Mouse (Mus musculus) forebrain, embryonic 12.5 days (tissue): ENCODE data around the gene Narfl. TPM values are rescaled to one million over a fixed set of nuclear protein-coding genes. Genes with fewer than 3 reads are reported as not detected.

Experiments used
- ATAC-seq: fragments of 200-750 bp; cut with Nextera tagmentation; 2 replicates; pipeline ENCODE4 v1.8.0; 2017; ENCODE audit warnings: moderate TSS enrichment; ENCODE audit not compliant: low FRiP score
- H3K27ac ChIP-seq: fragments of 300-500 bp; sonication (generic); 2 replicates; pipeline ENCODE4 v1.5.1; 2016; ENCODE audit warnings: mild to moderate bottlenecking
- H3K27me3 ChIP-seq: fragments of 300-500 bp; sonication (generic); 2 replicates; pipeline ENCODE4 v1.6.1; 2016; ENCODE audit warnings: mild to moderate bottlenecking
- H3K36me3 ChIP-seq: fragments of 300-500 bp; sonication (generic); replicated peaks from 2 replicates; pipeline ENCODE4 v1.6.1; 2016; ENCODE audit warnings: mild to moderate bottlenecking
- H3K4me1 ChIP-seq: fragments of 300-500 bp; sonication (generic); 2 replicates; pipeline ENCODE4 v1.6.1; 2016
- H3K4me2 ChIP-seq: fragments of 300-500 bp; sonication (generic); 2 replicates; pipeline ENCODE4 v1.6.1; 2016; ENCODE audit warnings: mild to moderate bottlenecking, moderate library complexity
- H3K4me3 ChIP-seq: fragments of 300-500 bp; sonication (generic); replicated peaks from 2 replicates; pipeline ENCODE4 v1.5.1; 2016; ENCODE audit warnings: mild to moderate bottlenecking
- H3K9ac ChIP-seq: fragments of 300-500 bp; sonication (generic); 2 replicates; pipeline ENCODE4 v1.6.1; 2016; ENCODE audit warnings: mild to moderate bottlenecking
- H3K9me3 ChIP-seq: fragments of 300-500 bp; sonication (generic); 2 replicates; pipeline ENCODE4 v1.6.1; 2016
- WGBS: fragments of 180-500 bp; shearing (Covaris S2); methylation state at CpG from one replicate; pipeline ENCODE4 v1.1.7; 2016; 5-methylcytosine and 5-hydroxymethylcytosine counted together
- polyA plus RNA-seq: library from polyadenylated mRNA; unstranded; fragments of >200 nt; fragmentation: Nextera tagmentation; extraction: Ambion mirVana; gene quantifications from 2 replicates; pipeline ENCODE4 v1.2.1, GENCODE M21; 2016

Gene Narfl
- polyA plus RNA-seq, 1 experiment from 2014 or later, result 26.0 TPM

DNA sequence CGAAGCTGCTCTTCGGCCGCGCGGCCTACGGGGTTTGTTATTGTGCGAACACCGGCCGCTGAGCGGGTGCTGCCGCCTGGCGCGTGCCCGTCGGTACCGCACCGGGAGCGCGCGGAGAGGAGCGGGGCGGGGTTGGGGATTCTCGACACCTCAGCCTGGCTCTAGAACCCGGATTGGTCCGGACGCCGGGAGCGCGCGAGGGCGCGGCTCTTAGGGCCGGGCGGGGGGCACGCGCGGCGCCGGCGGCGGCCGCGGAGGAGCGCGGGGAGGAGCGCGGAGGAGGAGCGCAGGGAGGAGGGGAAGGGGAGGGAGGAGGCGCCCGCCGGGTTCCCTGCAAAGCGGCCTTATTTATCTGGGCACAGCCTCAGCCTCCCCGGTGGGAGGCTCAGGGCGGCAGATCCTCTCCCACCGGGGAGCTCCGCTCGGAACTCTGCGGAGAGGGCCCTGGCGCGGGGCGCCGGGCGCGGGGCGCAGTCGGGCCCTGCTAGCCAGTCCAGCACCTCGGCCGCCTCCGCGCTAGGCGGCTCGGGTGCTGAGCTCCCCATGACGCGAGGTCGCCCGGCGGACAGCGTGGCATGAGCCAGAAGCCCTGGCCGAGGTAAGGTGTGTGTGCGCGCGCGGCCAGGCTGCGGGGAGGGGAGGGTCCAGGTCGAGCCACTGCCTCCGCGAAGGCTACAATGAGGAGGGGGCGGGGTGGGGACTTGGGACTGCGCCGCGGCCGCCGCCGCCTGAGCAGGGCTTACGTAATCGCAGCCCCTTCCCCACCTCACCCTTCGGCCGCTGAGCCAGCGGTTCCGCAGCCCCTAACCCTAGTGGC lies 35.4 kb downstream of the Narfl start, which contains the start of gene Fbxl16:
Fbxl16 (plus strand) TSS at position 297 of the 817 bp plus-strand sequence.
- Histone ChIP-seq H3K4me1 (peaks cover 47% of the 10 kb centered on the region), H3K9ac (peak within 1 kb of the TSS; percentile 97), H3K27me3 (peaks cover 20% of the 10 kb centered on the region), H3K36me3 (no peaks in the 10 kb centered on the region), H3K9me3 (no peaks in the 10 kb centered on the region), H3K27ac (peak within 1 kb of the TSS; percentile 97), H3K4me3 (peak within 1 kb of the TSS; percentile 85), H3K4me2 (peak within 1 kb of the TSS; percentile 80)
- under 1% methylated on average over 76 of the region's 100 CpGs for WGBS
- ATAC-seq, result peak; percentile 86

DNA sequence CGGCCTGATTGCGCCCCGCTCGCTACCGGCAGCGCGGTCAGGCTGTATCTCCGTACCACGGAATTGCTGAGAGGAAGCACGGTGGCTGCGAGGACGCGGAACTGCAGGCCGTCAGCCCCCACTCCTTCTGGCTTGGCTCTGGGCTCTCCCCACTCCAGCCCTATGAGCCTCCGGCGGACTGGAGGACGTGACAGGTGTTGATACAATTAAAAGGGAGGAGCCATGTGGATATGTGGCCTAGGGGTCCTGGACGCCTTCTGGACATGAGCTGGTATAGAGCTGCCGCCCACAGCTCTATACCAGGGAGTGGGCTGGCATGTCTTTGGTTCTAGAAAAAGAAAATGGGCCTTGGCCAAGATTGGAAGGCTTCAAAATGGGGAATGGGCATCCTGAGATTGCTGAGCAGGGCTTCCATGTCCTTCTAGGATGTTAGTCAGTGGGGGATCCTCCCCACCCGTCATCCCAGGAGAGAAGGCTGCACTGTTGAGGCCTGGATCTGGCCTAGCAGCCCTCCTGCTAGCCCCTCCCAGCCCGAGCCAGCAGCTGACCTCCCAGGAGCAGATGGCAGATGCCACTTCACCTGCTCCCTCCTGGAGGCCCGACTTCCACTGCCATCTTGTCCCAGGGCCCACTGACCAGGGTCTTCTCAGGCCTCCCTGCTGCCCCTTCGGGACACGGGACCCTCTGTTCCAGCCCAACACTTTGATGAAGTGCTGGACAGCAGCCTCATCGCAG lies 36.2 kb downstream of the Narfl start:
- H3K27me3 ChIP-seq, result peaks cover 20% of the 10 kb centered on the region
- no peaks in the 10 kb centered on the region for H3K9me3 ChIP-seq
- 11% methylated on average over 25 of the region's 25 CpGs for WGBS
- H3K4me3 ChIP-seq, result peak overlapping the region; percentile 85
- no peaks in the 10 kb centered on the region for H3K36me3 ChIP-seq
- peaks cover 44% of the 10 kb centered on the region for H3K4me1 ChIP-seq
- H3K9ac ChIP-seq, result peak overlapping the region; percentile 97
- peak; percentile 67 for ATAC-seq
- H3K4me2 ChIP-seq, result peak overlapping the region; percentile 80
- H3K27ac ChIP-seq, result peak overlapping the region; percentile 97

DNA sequence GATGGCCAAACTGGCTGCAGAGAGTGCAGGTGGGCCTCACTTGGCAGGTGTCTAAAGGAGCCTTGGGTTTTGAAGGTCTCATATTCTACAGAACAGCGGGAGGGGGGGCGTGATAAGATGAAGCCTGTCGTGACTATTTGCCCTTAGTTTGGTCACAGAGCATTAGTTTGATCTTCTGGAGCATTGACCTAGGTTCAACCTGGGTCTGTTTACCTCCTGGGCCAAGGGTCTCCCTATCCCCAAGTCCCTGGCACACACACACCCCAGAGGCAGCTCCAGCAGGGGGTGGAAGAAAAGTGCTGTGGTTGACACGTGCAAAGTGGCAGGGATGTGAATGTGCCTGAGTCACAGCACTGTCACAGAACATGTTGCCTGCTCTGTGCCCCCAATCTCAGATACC lies 37.3 kb downstream of the Narfl start:
- H3K4me2 ChIP-seq, result peak overlapping the region; percentile 80
- H3K9ac ChIP-seq, result no peak overlapping the region
- 0 out of 2 replicates have a peak overlapping the region, but pooled peaks have one; percentile 85 for H3K4me3 ChIP-seq
- peaks cover 20% of the 10 kb centered on the region for H3K27me3 ChIP-seq
- no peaks in the 10 kb centered on the region for H3K36me3 ChIP-seq
- 81% methylated on average over 4 of the region's 4 CpGs for WGBS
- no peak overlapping the region for H3K27ac ChIP-seq
- ATAC-seq, result no peak
- H3K4me1 ChIP-seq, result peaks cover 44% of the 10 kb centered on the region
- no peaks in the 10 kb centered on the region for H3K9me3 ChIP-seq

DNA sequence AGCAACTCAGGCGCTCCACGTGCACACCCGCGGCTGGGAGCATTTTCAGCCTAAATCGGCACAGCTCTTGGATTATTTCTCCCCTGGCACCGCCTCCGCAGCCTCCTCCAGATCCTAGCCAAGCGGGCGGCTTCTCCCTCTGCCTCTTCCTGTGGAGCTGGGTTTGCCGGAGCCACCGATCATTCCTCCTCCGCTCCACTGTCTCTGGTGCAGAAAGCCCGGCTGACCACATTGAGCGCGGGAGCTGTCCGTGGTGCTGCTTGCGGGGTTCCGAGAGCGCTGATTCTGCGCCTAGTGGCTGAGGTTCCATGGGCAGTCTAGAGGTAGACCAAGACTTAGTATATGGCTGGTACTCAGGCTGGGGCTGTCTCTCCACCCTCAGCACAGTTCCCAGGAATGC lies 39.9 kb downstream of the Narfl start:
- WGBS, result 4% methylated on average over 20 of the region's 20 CpGs
- Histone ChIP-seq H3K4me2 (peak overlapping the region; percentile 13; the same call in 1 of the 2 replicates), H3K9me3 (no peaks in the 10 kb centered on the region), H3K4me1 (peaks cover 37% of the 10 kb centered on the region), H3K9ac (0 out of 2 replicates have a peak overlapping the region, but pooled peaks have one; percentile 21), H3K27ac (no peak overlapping the region), H3K36me3 (peaks cover 22% of the 10 kb centered on the region), H3K4me3 (0 out of 2 replicates have a peak overlapping the region, but pooled peaks have one; percentile 3), H3K27me3 (peaks cover 35% of the 10 kb centered on the region)
- no peak for ATAC-seq

DNA sequence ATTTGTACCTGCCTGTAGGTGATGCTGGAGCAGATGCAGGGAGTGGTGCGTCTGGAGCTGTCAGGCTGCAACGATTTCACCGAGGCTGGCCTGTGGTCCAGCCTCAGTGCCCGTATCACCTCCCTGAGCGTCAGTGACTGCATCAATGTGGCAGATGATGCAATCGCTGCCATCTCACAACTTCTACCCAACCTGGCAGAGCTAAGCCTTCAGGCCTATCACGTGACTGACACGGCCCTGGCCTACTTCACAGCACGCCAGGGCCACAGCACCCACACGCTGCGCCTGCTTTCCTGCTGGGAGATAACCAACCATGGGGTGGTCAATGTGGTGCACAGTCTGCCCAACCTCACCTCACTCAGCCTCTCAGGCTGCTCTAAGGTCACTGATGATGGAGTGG lies 44.1 kb downstream of the Narfl start:
- 87% methylated on average over 11 of the region's 11 CpGs for WGBS
- H3K9me3 ChIP-seq, result no peaks in the 10 kb centered on the region
- H3K4me1 ChIP-seq, result peaks cover 19% of the 10 kb centered on the region
- H3K4me2 ChIP-seq, result no peak overlapping the region
- peaks cover 26% of the 10 kb centered on the region for H3K36me3 ChIP-seq
- H3K4me3 ChIP-seq, result no peak overlapping the region
- ATAC-seq, result no peak
- H3K27me3 ChIP-seq, result peaks cover 46% of the 10 kb centered on the region
- no peak overlapping the region for H3K27ac ChIP-seq
- no peak overlapping the region for H3K9ac ChIP-seq

DNA sequence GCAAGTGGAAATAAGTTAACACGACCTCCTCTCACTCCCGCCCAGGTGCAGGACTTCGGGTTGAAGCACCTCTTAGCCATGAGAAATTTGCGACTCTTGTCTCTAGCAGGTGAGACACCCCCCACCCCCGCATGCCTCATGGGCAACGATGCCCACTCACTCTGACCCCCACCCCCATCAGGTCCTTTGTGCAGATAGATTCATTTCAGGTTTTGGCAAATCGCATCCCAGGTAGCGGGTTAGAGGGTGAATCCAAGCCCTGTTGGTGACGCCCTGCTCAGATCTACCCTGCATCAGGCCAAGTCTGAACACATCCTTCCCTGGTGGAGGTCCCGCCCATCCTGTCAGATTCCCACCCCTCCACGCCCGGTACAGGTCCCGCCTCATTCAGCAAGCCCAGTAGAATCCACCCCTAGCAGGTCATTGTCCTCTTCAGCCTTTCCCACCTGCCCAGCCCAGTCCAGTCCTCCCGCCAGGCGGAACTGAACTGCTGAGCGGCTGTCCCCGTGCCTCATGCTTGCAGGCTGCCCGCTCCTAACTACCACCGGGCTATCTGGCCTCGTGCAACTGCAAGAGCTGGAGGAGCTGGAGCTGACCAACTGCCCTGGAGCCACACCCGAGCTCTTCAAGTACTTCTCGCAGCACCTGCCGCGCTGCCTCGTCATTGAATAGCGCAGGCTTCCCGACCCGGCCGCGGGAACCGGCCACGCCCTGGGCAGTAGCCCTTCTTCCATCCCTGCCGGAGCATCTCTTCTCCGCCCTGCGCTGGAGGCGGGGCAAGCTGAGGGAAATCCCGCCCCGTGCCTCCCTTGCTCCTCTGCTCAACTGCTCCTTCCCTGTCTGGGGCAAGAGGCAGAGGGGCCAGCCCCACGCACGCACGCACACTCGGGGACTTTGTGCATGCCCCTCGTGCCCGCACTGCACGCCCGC lies 45.5 kb downstream of the Narfl start:
- H3K27me3 ChIP-seq, result peaks cover 42% of the 10 kb centered on the region
- ATAC-seq, result no peak
- no peaks in the 10 kb centered on the region for H3K9me3 ChIP-seq
- H3K4me2 ChIP-seq, result peak overlapping the region; percentile 38
- peaks cover 26% of the 10 kb centered on the region for H3K36me3 ChIP-seq
- peak overlapping the region; percentile 21 for H3K4me3 ChIP-seq
- H3K27ac ChIP-seq, result no peak overlapping the region
- 8% methylated on average over 46 of the region's 46 CpGs for WGBS
- H3K4me1 ChIP-seq, result peaks cover 18% of the 10 kb centered on the region
- no peak overlapping the region for H3K9ac ChIP-seq

DNA sequence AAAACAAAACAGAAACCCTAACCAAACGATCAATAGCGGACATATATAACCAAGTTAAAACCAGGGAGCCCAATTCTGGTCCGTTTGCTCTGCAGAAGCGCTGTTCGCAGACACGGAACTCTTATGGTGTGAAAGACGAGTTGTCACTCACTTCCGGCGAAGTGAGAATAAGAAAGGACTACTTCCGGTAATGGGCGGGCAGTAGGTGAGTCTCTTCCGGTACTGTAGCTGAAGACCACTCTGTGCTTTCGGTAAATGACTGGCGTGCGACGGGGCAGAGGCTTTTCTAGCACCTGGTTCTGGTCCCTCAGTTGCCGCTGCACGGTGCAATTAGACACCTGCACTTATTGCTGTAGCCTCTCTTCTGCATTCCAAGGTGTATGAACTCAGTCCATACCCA lies 49.9 kb downstream of the Narfl start, which contains the start of gene Wdr24:
Wdr24 (plus strand) TSS at position 176 of the 400 bp plus-strand sequence.
- H3K9me3 ChIP-seq, result no peaks in the 10 kb centered on the region
- peaks cover 28% of the 10 kb centered on the region for H3K36me3 ChIP-seq
- H3K4me3 ChIP-seq, result peak within 1 kb of the TSS; percentile 61
- peak; percentile 71; the same call in 1 of the 2 replicates for ATAC-seq
- H3K27ac ChIP-seq, result peak within 1 kb of the TSS; percentile 73; the same call in 1 of the 2 replicates
- peaks cover 55% of the 10 kb centered on the region for H3K4me1 ChIP-seq
- H3K9ac ChIP-seq, result peak within 1 kb of the TSS; percentile 76
- H3K4me2 ChIP-seq, result peak within 1 kb of the TSS; percentile 95
- H3K27me3 ChIP-seq, result peaks cover 27% of the 10 kb centered on the region
- under 1% methylated on average over 18 of the region's 18 CpGs for WGBS

DNA sequence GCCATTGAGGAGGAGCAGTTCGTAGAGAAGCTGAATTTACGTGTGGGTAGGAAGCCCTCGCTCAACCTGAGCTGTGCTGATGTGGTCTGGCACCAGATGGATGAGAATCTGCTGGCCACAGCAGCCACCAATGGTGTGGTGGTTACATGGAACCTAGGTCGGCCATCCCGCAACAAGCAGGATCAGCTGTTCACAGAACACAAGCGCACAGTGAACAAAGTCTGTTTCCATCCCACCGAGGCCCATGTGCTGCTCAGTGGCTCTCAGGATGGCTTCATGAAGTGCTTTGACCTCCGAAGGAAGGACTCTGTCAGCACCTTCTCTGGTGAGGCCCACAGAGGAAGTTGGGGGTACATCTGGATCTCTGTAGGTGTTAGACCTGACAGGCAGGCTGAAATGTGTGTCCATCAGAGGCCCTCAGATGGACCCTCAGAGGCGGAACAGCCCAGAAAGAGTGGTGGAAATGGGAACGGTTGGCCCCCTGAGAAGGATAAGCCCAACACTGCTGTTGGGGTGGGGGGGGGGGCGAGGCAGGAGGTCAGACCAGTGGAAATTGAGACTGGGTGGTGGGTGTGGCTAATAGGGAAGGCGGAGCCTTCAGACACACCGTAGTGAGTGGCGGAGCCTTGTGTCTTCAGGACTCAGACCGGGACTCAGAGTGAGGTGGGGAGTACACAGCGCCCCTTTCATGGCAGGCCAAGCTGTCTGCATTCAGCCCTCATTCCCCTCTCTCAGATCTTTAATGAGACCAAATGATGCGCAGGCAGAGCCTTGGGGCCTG lies 51.0 kb downstream of the Narfl start:
- Histone ChIP-seq H3K36me3 (peaks cover 26% of the 10 kb centered on the region), H3K4me3 (peak overlapping the region; percentile 61), H3K27me3 (peaks cover 16% of the 10 kb centered on the region), H3K4me2 (peak overlapping the region; percentile 95), H3K27ac (no peak overlapping the region), H3K4me1 (peaks cover 55% of the 10 kb centered on the region), H3K9me3 (no peaks in the 10 kb centered on the region), H3K9ac (peak overlapping the region; percentile 76)
- no peak for ATAC-seq
- 78% methylated on average over 17 of the region's 17 CpGs for WGBS

DNA sequence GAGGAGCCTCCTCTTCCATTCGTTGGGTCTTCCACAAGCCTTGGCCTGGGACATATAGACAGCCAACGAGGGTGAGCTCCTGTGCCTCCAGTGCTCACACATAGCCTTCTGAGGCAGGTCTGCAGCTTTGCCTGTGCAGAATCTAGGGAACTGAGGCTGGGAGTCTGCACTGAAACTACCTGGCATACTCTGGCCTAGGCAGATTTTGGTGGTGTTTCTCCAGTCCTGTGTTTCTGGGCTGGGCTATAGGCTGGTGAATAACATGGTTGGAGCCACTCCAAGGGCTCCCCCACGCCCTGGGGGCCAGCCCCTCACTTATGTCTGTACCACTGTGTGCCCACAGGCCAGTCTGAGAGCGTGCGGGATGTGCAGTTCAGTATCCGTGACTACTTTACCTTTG lies 51.7 kb downstream of the Narfl start:
- no peak for ATAC-seq
- Histone ChIP-seq H3K4me3 (0 out of 2 replicates have a peak overlapping the region, but pooled peaks have one; percentile 4), H3K4me1 (peaks cover 61% of the 10 kb centered on the region), H3K9me3 (no peaks in the 10 kb centered on the region), H3K36me3 (peaks cover 31% of the 10 kb centered on the region), H3K27me3 (peaks cover 8% of the 10 kb centered on the region), H3K27ac (no peak overlapping the region), H3K9ac (no peak overlapping the region), H3K4me2 (peak overlapping the region; percentile 95; the same call in 1 of the 2 replicates)
- WGBS, result 93% methylated on average over 6 of the region's 6 CpGs

DNA sequence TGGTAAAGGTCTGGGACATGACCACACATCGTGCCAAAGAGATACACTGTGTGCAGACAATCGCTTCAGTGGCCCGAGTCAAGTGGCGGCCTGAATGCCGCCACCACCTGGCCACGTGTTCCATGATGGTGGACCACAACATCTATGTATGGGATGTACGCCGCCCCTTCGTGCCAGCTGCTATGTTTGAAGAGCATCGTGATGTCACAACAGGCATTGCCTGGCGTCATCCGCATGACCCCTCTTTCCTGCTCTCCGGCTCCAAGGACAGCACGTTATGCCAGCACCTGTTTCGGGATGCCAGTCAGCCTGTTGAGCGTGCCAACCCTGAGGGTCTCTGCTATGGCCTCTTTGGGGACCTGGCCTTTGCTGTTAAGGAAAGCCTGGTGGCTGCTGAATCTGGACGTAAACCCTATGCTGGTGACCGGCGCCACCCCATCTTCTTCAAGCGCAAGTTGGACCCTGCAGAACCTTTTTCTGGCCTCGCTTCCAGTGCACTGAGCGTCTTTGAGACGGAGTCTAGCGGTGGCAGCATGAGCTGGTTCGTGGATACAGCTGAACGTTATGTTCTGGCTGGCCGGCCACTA lies 52.5 kb downstream of the Narfl start:
- Histone ChIP-seq H3K9ac (no peak overlapping the region), H3K9me3 (no peaks in the 10 kb centered on the region), H3K4me1 (peaks cover 68% of the 10 kb centered on the region), H3K27ac (no peak overlapping the region), H3K36me3 (peaks cover 38% of the 10 kb centered on the region), H3K4me3 (no peak overlapping the region), H3K4me2 (0 out of 2 replicates have a peak overlapping the region, but pooled peaks have one; percentile 13), H3K27me3 (0 out of 2 replicates have a peak, but pooled peaks cover 3% of the 10 kb centered on the region)
- ATAC-seq, result no peak
- WGBS, result 95% methylated on average over 27 of the region's 27 CpGs
